Mouse (Mus musculus): Measurements from ENCODE around the gene B3galt5.
"Not testable (repeated sequence)": the region's sequence is repeated elsewhere in the genome, so short reads cannot be mapped to it uniquely, and the experiment has no call there.

B3galt5 gene

GRCm38 (mm10) chr16:96258429-96258828 is 22.8 kb downstream of the B3galt5 start:
- DNase-seq (ENCODE audit: low read depth, low spot score) = no peak

GRCm38 (mm10) chr16:96271736-96272135 is 36.1 kb downstream of the B3galt5 start:
- no peak for DNase-seq (ENCODE audit: low read depth, low spot score)

- peak; percentile 51 for DNase-seq (ENCODE audit: low read depth, low spot score)
Observed at GRCm38 (mm10) chr16:96272929-96273619, 37.5 kb downstream of the B3galt5 start.

GRCm38 (mm10) chr16:96276596-96276995 is 41.0 kb downstream of the B3galt5 start:
- no peak for DNase-seq (ENCODE audit: low read depth, low spot score)

- no peak for DNase-seq (ENCODE audit: low read depth, low spot score)
Observed at GRCm38 (mm10) chr16:96278491-96279224, 43.1 kb downstream of the B3galt5 start.

- DNase-seq (ENCODE audit: low read depth, low spot score) = peak; percentile 49
Observed at GRCm38 (mm10) chr16:96280719-96281605, 45.4 kb downstream of the B3galt5 start.

- DNase-seq (ENCODE audit: low read depth, low spot score) = no peak
Observed at GRCm38 (mm10) chr16:96282566-96282965, 47.0 kb downstream of the B3galt5 start.

- DNase-seq (ENCODE audit: low read depth, low spot score) = no peak
Observed at GRCm38 (mm10) chr16:96291885-96292284, 56.3 kb downstream of the B3galt5 start.

GRCm38 (mm10) chr16:96292530-96293173 is 57.1 kb downstream of the B3galt5 start:
- DNase-seq (ENCODE audit: low read depth, low spot score) = no peak

GRCm38 (mm10) chr16:96298075-96298474 is 62.5 kb downstream of the B3galt5 start:
- no peak for DNase-seq (ENCODE audit: low read depth, low spot score)

GRCm38 (mm10) chr16:96298574-96298973 is 63.0 kb downstream of the B3galt5 start:
- no peak for DNase-seq (ENCODE audit: low read depth, low spot score)

- DNase-seq (ENCODE audit: low read depth, low spot score) = no peak
Observed at GRCm38 (mm10) chr16:96303356-96303755, 67.8 kb downstream of the B3galt5 start.

GRCm38 (mm10) chr16:96304438-96304837 is 68.8 kb downstream of the B3galt5 start:
- DNase-seq (ENCODE audit: low read depth, low spot score) = peak; percentile 64

- DNase-seq (ENCODE audit: low read depth, low spot score) = no peak
Observed at GRCm38 (mm10) chr16:96306905-96307304, 71.3 kb downstream of the B3galt5 start.

GRCm38 (mm10) chr16:96317803-96318202 is 82.2 kb downstream of the B3galt5 start:
- DNase-seq (ENCODE audit: low read depth, low spot score) = no peak

- no peak for DNase-seq (ENCODE audit: low read depth, low spot score)
Observed at GRCm38 (mm10) chr16:96322739-96323138, 87.1 kb downstream of the B3galt5 start.

- DNase-seq (ENCODE audit: low read depth, low spot score) = no peak
Observed at GRCm38 (mm10) chr16:96323166-96323565, 87.6 kb downstream of the B3galt5 start.

GRCm38 (mm10) chr16:96326110-96326999 is 90.8 kb downstream of the B3galt5 start:
- no peak for DNase-seq (ENCODE audit: low read depth, low spot score)

- not testable (repeated sequence) for DNase-seq (ENCODE audit: low read depth, low spot score)
Observed at GRCm38 (mm10) chr16:96327251-96327650, 91.7 kb downstream of the B3galt5 start.

GRCm38 (mm10) chr16:96339570-96339969 is 104.0 kb downstream of the B3galt5 start:
- DNase-seq (ENCODE audit: low read depth, low spot score) = no peak
